Mouse (Mus musculus): ENCODE results near the gene Sap30bp.

Sap30bp gene

GRCm38 (mm10) chr11:115906116-115906515, 27.0 kb upstream of the Sap30bp start:
- peak; percentile 56 for DNase-seq

DNA sequence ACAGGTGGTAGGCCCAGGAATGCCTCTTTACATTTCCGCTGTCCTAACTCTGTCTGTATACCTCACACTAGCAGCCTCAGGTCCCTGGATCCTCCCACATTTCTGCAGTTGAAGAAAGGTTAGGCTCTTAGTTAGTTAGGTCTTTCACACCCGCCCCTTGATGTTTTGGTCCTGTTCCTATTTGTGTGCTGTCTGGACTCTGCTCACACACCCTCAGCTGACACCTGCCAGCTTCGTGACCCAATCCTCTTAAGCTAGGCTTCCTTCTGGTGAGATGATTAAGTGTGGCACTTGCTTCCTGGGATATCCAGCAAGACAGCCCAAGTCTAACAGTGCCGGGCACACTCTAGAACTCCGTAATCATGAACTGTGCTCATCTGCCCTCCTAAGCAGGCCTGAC, 26.6 kb upstream of the Sap30bp start:
- no peak for DNase-seq

DNA sequence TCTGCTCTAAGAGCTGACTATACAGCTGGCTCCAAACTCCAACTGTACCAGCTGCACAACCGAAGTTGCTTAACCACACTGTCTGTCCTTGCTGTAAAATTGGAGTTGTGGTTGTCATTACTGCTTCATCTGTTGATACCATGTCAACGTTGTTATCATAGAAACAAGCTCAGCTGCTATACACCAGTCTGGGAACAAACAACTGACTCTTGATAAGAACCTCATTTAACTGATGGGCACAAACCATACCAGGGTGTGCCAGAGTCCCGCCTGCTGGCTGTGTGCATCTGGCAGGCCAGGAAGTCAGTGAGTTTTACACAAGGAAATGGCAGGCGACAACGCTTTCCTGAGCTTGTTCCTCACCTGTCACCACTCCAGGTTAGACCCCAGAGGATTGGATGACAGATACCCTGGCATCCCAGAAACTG, 21.9 kb upstream of the Sap30bp start:
- DNase-seq = no peak

DNA sequence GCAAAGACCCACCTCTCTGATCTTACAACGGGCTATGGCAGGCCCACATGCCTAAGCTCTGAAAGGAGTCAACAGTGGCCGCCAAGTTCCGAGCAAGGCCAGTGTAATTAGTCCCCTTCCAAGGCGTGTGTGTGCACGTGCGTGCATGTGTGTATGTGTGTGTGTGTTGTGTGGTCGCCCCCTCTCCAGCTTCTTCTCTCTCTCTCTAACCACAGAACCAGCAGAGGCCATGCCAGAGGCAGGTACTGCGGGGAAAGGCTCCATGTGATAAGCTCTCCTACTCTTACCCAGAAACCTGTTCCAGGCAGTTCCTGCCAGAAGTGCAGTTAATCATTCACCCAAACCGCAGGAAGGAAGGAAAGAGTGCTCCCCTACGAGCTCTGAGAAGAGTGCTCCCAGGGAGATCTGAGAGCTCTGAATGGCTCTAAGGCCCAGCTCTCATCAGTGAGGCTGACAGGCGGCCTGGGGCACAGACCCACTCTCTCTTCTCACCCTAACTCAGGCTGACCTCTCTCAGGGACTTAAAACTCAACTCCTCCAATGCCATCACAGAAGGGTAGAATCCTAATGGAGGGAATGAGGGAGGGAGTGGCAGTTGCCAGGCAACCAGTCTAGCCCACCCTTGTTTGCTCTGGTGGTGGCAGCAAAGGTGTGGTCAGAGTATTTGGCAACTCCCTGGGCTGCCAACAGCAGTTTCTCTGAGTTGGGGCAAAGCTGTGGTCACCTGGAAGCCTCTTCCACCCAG, 21.3 kb upstream of the Sap30bp start, which contains the start of gene Smim6:
Gene Smim6 (plus strand): TSS at position 386 of the 745 bp plus-strand sequence.
- DNase-seq = peak; percentile 79

DNA sequence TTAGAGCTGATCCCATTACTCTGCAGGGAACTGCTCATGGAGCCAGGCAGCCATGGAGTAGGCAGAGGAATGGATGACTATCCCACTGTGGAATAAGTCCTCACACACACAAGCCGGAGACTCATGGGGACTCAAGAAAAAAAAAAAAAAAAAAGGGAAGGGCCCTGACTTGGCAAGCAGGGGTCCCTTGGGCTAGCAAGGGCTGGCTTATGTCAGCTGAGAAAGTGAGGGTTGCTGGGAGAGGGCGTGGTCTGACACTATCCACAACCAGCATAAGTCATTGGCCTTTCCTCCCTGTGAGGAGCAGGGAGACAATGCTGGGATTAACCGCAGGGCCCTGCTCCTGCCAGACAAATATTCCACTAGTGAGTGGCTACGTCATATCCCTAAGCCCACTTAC, 16.5 kb upstream of the Sap30bp start:
- DNase-seq = no peak

GRCm38 (mm10) chr11:115918637-115919036, 14.4 kb upstream of the Sap30bp start:
- DNase-seq = no peak

DNA sequence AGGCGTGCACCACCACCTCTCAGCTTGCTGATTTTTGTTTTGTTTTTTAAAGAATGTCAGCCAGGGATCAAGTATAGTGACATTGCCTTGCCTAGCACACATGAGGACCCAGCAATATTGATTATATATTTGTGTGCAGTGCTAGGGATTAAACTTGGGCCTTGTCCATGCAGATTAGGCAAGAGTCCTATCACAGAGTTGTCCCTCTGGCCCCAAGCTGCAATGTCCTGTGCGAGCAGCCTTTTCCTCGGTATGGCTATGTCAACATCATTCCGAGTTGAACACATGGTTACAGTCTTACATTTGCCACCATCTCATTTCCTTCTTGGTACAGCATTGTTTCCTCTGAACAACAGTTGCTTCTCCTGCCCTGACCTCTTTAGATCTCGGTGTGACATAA, 14.0 kb upstream of the Sap30bp start:
- DNase-seq = no peak

- peak; percentile 78 for DNase-seq
These were observed 12.8 kb upstream of the Sap30bp start for GRCm38 (mm10) chr11:115920110-115920818.

DNA sequence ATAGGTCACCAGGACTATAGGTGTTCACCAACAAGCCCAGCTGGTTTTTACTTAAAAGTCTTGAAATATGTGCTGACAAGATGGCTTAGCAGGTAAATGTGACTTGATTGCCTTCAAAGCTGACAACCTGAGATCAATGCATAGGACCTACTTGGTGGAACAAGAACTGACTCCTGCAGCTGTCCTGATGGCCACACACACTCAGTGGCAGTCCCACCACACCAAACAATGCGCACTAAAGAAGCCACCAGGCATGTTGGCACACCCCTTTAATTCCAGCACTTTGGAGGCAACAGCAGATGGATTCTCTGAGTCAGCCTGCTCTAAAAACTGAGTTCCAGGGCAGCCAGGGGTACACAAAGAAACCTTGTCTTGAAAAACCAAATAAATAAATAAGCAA, 11.1 kb upstream of the Sap30bp start:
- no peak for DNase-seq

- DNase-seq = no peak
These were observed 4.1 kb upstream of the Sap30bp start for GRCm38 (mm10) chr11:115929031-115929430.

- no peak for DNase-seq
These were observed 3.3 kb upstream of the Sap30bp start for GRCm38 (mm10) chr11:115929818-115930217.

DNA sequence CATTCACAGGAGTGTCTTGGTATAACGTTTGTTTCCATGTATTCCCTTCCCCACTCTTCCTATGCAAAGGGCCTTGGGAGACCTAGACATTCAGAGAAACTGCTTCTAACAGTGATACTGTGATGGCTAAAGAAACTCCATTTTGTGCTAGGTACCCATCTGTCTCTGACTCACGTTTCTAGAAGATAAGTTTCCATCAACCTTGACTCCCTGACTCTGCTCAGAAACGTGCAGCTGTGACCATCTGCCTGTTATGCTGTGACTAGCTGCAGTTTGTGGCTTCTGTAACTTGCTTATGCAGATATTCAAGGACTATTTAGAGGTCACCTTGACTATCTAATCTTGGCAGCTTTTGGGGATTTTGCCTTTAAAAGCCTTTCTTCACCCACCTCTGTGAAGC, 1.8 kb upstream of the Sap30bp start:
- no peak for DNase-seq

DNA sequence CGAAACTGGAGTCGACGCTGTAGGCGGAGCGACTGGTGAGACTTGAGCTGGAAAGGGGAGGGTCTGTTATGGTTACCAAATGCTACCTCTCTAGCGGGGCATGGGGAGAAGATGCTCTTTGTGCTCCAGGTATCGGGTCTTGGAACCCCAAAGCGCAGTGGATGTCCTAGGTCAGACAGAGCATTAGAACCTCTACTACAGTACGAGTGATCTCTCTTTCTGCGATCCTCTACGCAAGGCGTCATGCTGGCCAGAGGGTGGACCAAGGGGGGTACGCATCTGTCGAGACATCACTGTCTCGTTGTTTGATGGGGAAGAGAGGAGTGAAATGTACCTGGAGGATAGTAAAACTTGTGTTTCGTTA, 647 bp downstream of the Sap30bp start:
- DNase-seq = no peak

GRCm38 (mm10) chr11:115939690-115940329, 6.7 kb downstream of the Sap30bp start:
- DNase-seq = peak; percentile 77

DNA sequence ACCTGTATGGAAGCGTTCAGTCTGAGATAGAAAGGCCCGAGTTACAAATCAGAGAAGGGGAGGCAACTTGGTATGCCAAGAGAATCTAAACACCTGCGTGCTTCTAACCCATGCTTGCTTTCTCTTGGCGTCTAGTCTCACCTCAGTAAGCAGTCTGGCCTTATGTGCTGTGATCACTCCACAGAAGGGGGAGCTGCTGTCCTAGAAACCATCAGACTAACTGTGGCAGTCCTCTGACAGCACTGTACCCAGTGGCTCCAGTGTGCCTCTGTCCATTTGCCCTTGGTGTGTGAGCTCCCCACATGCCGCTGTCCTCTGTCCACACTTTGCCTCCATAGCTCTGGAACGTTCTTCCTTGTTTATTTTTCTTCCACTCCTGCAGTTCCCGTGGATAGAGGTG, 8.9 kb downstream of the Sap30bp start:
- DNase-seq = no peak

GRCm38 (mm10) chr11:115945247-115945646, 12.2 kb downstream of the Sap30bp start:
- DNase-seq = no peak

GRCm38 (mm10) chr11:115946221-115946828, 13.2 kb downstream of the Sap30bp start:
- peak; percentile 36 for DNase-seq

DNA sequence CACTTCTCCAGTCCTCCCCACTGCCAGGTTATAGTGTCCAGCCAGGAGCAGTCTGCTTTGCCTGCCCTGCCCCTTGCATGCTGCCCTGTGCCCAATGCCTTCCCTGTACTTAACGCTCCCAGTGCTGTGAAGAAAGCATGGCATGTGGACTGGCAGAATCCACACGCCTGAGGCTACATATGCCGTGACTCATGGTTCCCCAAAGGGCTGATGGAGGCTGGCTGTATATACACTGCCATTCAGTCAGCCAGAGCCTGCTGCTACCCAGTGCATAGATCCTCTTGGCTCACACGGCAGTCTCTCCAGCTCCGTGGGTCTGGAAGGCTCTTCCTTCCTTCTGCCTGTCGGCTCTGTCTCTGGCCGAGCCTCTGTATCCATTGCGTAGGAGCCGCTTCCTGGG, 15.2 kb downstream of the Sap30bp start:
- no peak for DNase-seq

GRCm38 (mm10) chr11:115950719-115951118, 17.6 kb downstream of the Sap30bp start:
- DNase-seq = no peak

- no peak for DNase-seq
These were observed 21.6 kb downstream of the Sap30bp start for GRCm38 (mm10) chr11:115954712-115955111.

DNA sequence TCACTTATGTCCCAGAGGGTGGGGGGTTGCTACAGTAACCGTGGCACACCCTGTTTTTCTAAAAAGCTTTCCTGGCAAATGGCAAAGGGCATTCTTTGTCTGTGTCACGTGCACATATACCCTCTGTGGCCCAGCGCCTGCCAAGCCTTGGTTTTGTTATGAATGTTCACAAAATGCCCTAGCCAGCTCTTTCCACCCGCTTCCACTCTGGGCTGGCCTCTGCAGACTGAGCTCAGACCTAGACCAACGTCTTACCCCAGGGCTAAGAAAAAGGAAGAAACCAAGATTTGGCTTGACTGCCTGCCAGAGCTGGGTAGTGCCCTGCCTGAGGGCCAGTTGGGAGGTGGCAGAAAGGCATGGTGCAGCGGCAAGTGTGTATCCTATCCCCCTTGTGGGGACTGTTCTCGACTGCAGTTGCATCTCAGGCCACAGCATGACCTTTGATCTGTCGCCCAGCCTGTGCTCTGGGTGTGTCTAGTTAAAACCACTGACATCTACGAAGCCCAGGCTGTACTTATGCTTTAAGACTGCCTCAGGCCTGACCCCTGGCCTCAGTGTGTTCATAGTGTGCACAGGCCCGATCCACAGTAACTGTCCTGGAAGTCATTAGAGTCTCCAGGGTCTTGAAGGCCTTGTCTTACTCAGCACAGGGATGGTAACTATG, 22.2 kb downstream of the Sap30bp start:
- peak; percentile 54 for DNase-seq

DNA sequence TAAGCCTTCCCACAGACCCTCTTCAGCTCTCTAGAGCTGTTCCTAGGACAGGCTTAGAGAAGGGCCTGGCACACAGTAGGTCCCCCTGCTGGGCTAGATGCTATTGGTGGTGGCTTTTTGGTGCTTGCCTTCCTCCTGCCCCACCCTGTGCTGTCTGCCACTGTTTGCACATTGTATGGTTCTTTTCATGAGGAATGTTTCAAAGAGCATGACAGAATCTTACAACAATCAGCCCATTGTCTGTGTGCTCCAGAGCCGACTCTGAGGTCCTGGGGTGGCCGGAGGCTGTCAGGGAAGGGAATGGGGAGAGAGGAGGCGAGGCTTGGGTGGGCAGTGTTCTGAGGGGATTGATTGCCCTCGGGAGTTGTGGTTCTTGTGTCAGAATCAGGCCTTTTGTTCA, 23.4 kb downstream of the Sap30bp start:
- DNase-seq = no peak

DNA sequence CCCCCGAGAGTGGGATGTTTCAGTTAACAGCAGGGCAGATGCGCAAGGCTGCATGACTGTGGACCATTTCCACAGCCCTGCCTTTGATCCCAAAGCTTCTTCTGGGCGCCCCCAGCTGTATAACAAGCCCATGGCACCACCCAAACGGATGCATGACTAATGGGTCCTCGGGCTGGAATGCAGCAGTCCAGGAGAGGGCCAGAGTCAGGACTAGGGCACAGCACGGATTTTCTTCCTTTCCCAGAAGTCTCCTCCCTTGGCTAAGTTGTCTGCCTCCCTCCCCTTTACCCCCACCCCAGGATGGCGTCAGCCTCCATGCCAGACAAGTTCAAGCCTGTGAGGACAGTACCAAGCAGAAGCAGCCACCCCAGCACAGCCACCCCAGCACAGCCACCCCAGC, 24.9 kb downstream of the Sap30bp start:
- DNase-seq = no peak

All from kidney, adult 18-20 months (tissue).